Mouse (Mus musculus): ENCODE results near the gene Plxnb1. TPM values are rescaled to one million over a fixed set of nuclear protein-coding genes. Genes with fewer than 3 reads are reported as not detected.
A peak's percentile ranks its signal among the peaks of the same experiment; 100 is the strongest.

Plxnb1 gene
- polyA plus RNA-seq, 1 experiment from 2014 or later = 27.3 TPM

- H3K4me3 ChIP-seq (ENCODE audit: low read depth, low read length) = no peak overlapping the region
- 88% methylated on average over 9 of the region's 9 CpGs for WGBS
- 0 out of 2 replicates have a peak, but pooled peaks cover 7% of the 10 kb centered on the region for H3K4me1 ChIP-seq (replicated peaks; ENCODE audit: control insufficient read depth, insufficient read depth, low read length)
- H3K9me3 ChIP-seq (ENCODE audit: control insufficient read depth, low read length) = no peaks in the 10 kb centered on the region
- ATAC-seq (replicated peaks; ENCODE audit: low FRiP score) (no peak), DNase-seq (ENCODE audit: low spot score) (no peak)
- no peaks in the 10 kb centered on the region; the same call in 1 of the 2 replicates for H3K36me3 ChIP-seq (ENCODE audit: control insufficient read depth, insufficient read depth, low read length)
- H3K27ac ChIP-seq (ENCODE audit: low read depth, low read length) = no peak overlapping the region
- H3K9ac ChIP-seq (ENCODE audit: low read length) = no peak overlapping the region
- H3K4me2 ChIP-seq (ENCODE audit: low read depth, low read length, severe bottlenecking) = no peak overlapping the region
- H3K27me3 ChIP-seq (ENCODE audit: control insufficient read depth, insufficient read depth, low read length) = no peaks in the 10 kb centered on the region
These were observed 42.5 kb upstream of the Plxnb1 start for GRCm38 (mm10) chr9:109052490-109053260.

- H3K4me1 ChIP-seq (replicated peaks; ENCODE audit: control insufficient read depth, insufficient read depth, low read length) = 0 out of 2 replicates have a peak, but pooled peaks cover 7% of the 10 kb centered on the region
- no peaks in the 10 kb centered on the region for H3K27me3 ChIP-seq (ENCODE audit: control insufficient read depth, insufficient read depth, low read length)
- no peaks in the 10 kb centered on the region; the same call in 1 of the 2 replicates for H3K36me3 ChIP-seq (ENCODE audit: control insufficient read depth, insufficient read depth, low read length)
- no peak overlapping the region for H3K4me3 ChIP-seq (ENCODE audit: low read depth, low read length)
- DNase-seq (ENCODE audit: low spot score) = no peak
- no peak overlapping the region for H3K9ac ChIP-seq (ENCODE audit: low read length)
- no peak for ATAC-seq (replicated peaks; ENCODE audit: low FRiP score)
- no peak overlapping the region for H3K4me2 ChIP-seq (ENCODE audit: low read depth, low read length, severe bottlenecking)
- no peak overlapping the region for H3K27ac ChIP-seq (ENCODE audit: low read depth, low read length)
- 79% methylated on average over 3 of the region's 3 CpGs for WGBS
- H3K9me3 ChIP-seq (ENCODE audit: control insufficient read depth, low read length) = no peaks in the 10 kb centered on the region
These were observed 41.8 kb upstream of the Plxnb1 start for GRCm38 (mm10) chr9:109053366-109053765.

GRCm38 (mm10) chr9:109053851-109054250 lies 41.3 kb upstream of the Plxnb1 start:
- H3K27ac ChIP-seq (ENCODE audit: low read depth, low read length) = no peak overlapping the region

GRCm38 (mm10) chr9:109054712-109055111 lies 40.5 kb upstream of the Plxnb1 start:
- H3K4me3 ChIP-seq (ENCODE audit: low read depth, low read length) = peak overlapping the region; percentile 9; the same call in 1 of the 2 replicates
- 0 out of 2 replicates have a peak, but pooled peaks cover 7% of the 10 kb centered on the region for H3K4me1 ChIP-seq (replicated peaks; ENCODE audit: control insufficient read depth, insufficient read depth, low read length)
- ATAC-seq (replicated peaks; ENCODE audit: low FRiP score) (peak; percentile 31; the same call in 1 of the 2 replicates), DNase-seq (ENCODE audit: low spot score) (no peak)
- H3K27me3 ChIP-seq (ENCODE audit: control insufficient read depth, insufficient read depth, low read length) = no peaks in the 10 kb centered on the region
- peak overlapping the region; percentile 29; the same call in 1 of the 2 replicates for H3K4me2 ChIP-seq (ENCODE audit: low read depth, low read length, severe bottlenecking)
- peak overlapping the region; percentile 5; the same call in 1 of the 2 replicates for H3K9ac ChIP-seq (ENCODE audit: low read length)
- peak overlapping the region; percentile 53; the same call in 1 of the 2 replicates for H3K27ac ChIP-seq (ENCODE audit: low read depth, low read length)
- H3K36me3 ChIP-seq (ENCODE audit: control insufficient read depth, insufficient read depth, low read length) = no peaks in the 10 kb centered on the region; the same call in 1 of the 2 replicates
- H3K9me3 ChIP-seq (ENCODE audit: control insufficient read depth, low read length) = no peaks in the 10 kb centered on the region
- WGBS = 4% methylated on average over 7 of the region's 7 CpGs

More at GRCm38 (mm10) chr9:109053851-109054250, 41.3 kb upstream of the Plxnb1 start:
- ATAC-seq (replicated peaks; ENCODE audit: low FRiP score) (no peak), DNase-seq (ENCODE audit: low spot score) (no peak)
- H3K4me3 ChIP-seq (ENCODE audit: low read depth, low read length) = no peak overlapping the region
- H3K9me3 ChIP-seq (ENCODE audit: control insufficient read depth, low read length) = no peaks in the 10 kb centered on the region
- no peaks in the 10 kb centered on the region for H3K27me3 ChIP-seq (ENCODE audit: control insufficient read depth, insufficient read depth, low read length)
- 0 out of 2 replicates have a peak, but pooled peaks cover 7% of the 10 kb centered on the region for H3K4me1 ChIP-seq (replicated peaks; ENCODE audit: control insufficient read depth, insufficient read depth, low read length)
- no peaks in the 10 kb centered on the region; the same call in 1 of the 2 replicates for H3K36me3 ChIP-seq (ENCODE audit: control insufficient read depth, insufficient read depth, low read length)
- H3K9ac ChIP-seq (ENCODE audit: low read length) = no peak overlapping the region
- 81% methylated on average over 6 of the region's 6 CpGs for WGBS
- H3K4me2 ChIP-seq (ENCODE audit: low read depth, low read length, severe bottlenecking) = no peak overlapping the region

- Histone ChIP-seq H3K4me1 (replicated peaks; ENCODE audit: control insufficient read depth, insufficient read depth, low read length) (0 out of 2 replicates have a peak, but pooled peaks cover 7% of the 10 kb centered on the region), H3K36me3 (ENCODE audit: control insufficient read depth, insufficient read depth, low read length) (no peaks in the 10 kb centered on the region; the same call in 1 of the 2 replicates)
- 86% methylated on average over 12 of the region's 12 CpGs for WGBS
These were observed 39.7 kb upstream of the Plxnb1 start for GRCm38 (mm10) chr9:109055271-109056030.

GRCm38 (mm10) chr9:109056081-109056690 lies 39.0 kb upstream of the Plxnb1 start:
- no peaks in the 10 kb centered on the region for H3K27me3 ChIP-seq (ENCODE audit: control insufficient read depth, insufficient read depth, low read length)
- no peak overlapping the region for H3K4me3 ChIP-seq (ENCODE audit: low read depth, low read length)
- H3K9me3 ChIP-seq (ENCODE audit: control insufficient read depth, low read length) = no peaks in the 10 kb centered on the region
- no peak for ATAC-seq (replicated peaks; ENCODE audit: low FRiP score)
- 91% methylated on average over 17 of the region's 17 CpGs for WGBS
- H3K4me1 ChIP-seq (replicated peaks; ENCODE audit: control insufficient read depth, insufficient read depth, low read length) = 0 out of 2 replicates have a peak, but pooled peaks cover 7% of the 10 kb centered on the region
- no peak overlapping the region for H3K27ac ChIP-seq (ENCODE audit: low read depth, low read length)
- no peaks in the 10 kb centered on the region; the same call in 1 of the 2 replicates for H3K36me3 ChIP-seq (ENCODE audit: control insufficient read depth, insufficient read depth, low read length)
- H3K9ac ChIP-seq (ENCODE audit: low read length) = no peak overlapping the region
- no peak for DNase-seq (ENCODE audit: low spot score)
- H3K4me2 ChIP-seq (ENCODE audit: low read depth, low read length, severe bottlenecking) = no peak overlapping the region

More at GRCm38 (mm10) chr9:109055271-109056030, 39.7 kb upstream of the Plxnb1 start:
- Histone ChIP-seq H3K27me3 (ENCODE audit: control insufficient read depth, insufficient read depth, low read length) (no peaks in the 10 kb centered on the region), H3K9me3 (ENCODE audit: control insufficient read depth, low read length) (no peaks in the 10 kb centered on the region), H3K4me3 (ENCODE audit: low read depth, low read length) (no peak overlapping the region), H3K27ac (ENCODE audit: low read depth, low read length) (no peak overlapping the region), H3K9ac (ENCODE audit: low read length) (peak overlapping the region; percentile 5; the same call in 1 of the 2 replicates), H3K4me2 (ENCODE audit: low read depth, low read length, severe bottlenecking) (peak overlapping the region; percentile 29; the same call in 1 of the 2 replicates)
- DNase-seq (ENCODE audit: low spot score) (no peak), ATAC-seq (replicated peaks; ENCODE audit: low FRiP score) (no peak)

- DNase-seq (ENCODE audit: low spot score) (no peak), ATAC-seq (replicated peaks; ENCODE audit: low FRiP score) (no peak)
- H3K27me3 ChIP-seq (ENCODE audit: control insufficient read depth, insufficient read depth, low read length) = no peaks in the 10 kb centered on the region
- no peak overlapping the region for H3K27ac ChIP-seq (ENCODE audit: low read depth, low read length)
- H3K36me3 ChIP-seq (ENCODE audit: control insufficient read depth, insufficient read depth, low read length) = no peaks in the 10 kb centered on the region; the same call in 1 of the 2 replicates
- 91% methylated on average over 4 of the region's 4 CpGs for WGBS
- no peak overlapping the region for H3K4me3 ChIP-seq (ENCODE audit: low read depth, low read length)
- no peak overlapping the region for H3K9ac ChIP-seq (ENCODE audit: low read length)
- 0 out of 2 replicates have a peak, but pooled peaks cover 7% of the 10 kb centered on the region for H3K4me1 ChIP-seq (replicated peaks; ENCODE audit: control insufficient read depth, insufficient read depth, low read length)
- H3K9me3 ChIP-seq (ENCODE audit: control insufficient read depth, low read length) = no peaks in the 10 kb centered on the region
- no peak overlapping the region for H3K4me2 ChIP-seq (ENCODE audit: low read depth, low read length, severe bottlenecking)
These were observed 38.3 kb upstream of the Plxnb1 start for GRCm38 (mm10) chr9:109056916-109057315.

GRCm38 (mm10) chr9:109057543-109057942 lies 37.6 kb upstream of the Plxnb1 start:
- H3K36me3 ChIP-seq (ENCODE audit: control insufficient read depth, insufficient read depth, low read length) = no peaks in the 10 kb centered on the region; the same call in 1 of the 2 replicates

More at GRCm38 (mm10) chr9:109057543-109057942, 37.6 kb upstream of the Plxnb1 start:
- Histone ChIP-seq H3K4me3 (ENCODE audit: low read depth, low read length) (no peak overlapping the region), H3K27ac (ENCODE audit: low read depth, low read length) (no peak overlapping the region), H3K9ac (ENCODE audit: low read length) (no peak overlapping the region), H3K9me3 (ENCODE audit: control insufficient read depth, low read length) (no peaks in the 10 kb centered on the region), H3K4me1 (replicated peaks; ENCODE audit: control insufficient read depth, insufficient read depth, low read length) (0 out of 2 replicates have a peak, but pooled peaks cover 7% of the 10 kb centered on the region), H3K4me2 (ENCODE audit: low read depth, low read length, severe bottlenecking) (no peak overlapping the region), H3K27me3 (ENCODE audit: control insufficient read depth, insufficient read depth, low read length) (no peaks in the 10 kb centered on the region)
- no peak for ATAC-seq (replicated peaks; ENCODE audit: low FRiP score)
- DNase-seq (ENCODE audit: low spot score) = no peak
- 96% methylated on average over 5 of the region's 5 CpGs for WGBS

Data from forebrain, embryonic 11.5 days (tissue).